Mouse (Mus musculus) heart, adult 18-20 months (tissue): ENCODE measurements around the gene Armc12. TPM values are rescaled to one million over a fixed set of nuclear protein-coding genes. Genes with fewer than 3 reads are reported as not detected.

Source experiments
- DNase-seq, 2 experiments: peaks; one replicate each; pipeline ENCODE4 v3.0.0; 2021 to 2022; ENCODE audit warnings: mixed read lengths in 1 of 2
- total RNA-seq, 2 experiments: library from RNA; stranded (reverse); gene quantifications; 2 replicates each; pipeline ENCODE4 v1.2.3; 2021

Gene Armc12
- total RNA-seq, 2 experiments from 2014 or later, result not detected

- DNase-seq, result peak in 1 of 2 experiments; percentile 60
These were observed 17.3 kb upstream of the Armc12 start for GRCm38 (mm10) chr17:28513337-28513736.

GRCm38 (mm10) chr17:28513844-28514243 lies 16.8 kb upstream of the Armc12 start:
- DNase-seq, result peak; percentile 72 to 86

GRCm38 (mm10) chr17:28514555-28514954 lies 16.1 kb upstream of the Armc12 start:
- DNase-seq, result peak in 1 of 2 experiments; percentile 43

- peak; percentile 81 to 91 for DNase-seq
These were observed 14.9 kb upstream of the Armc12 start for GRCm38 (mm10) chr17:28515431-28516341.

- peak in 1 of 2 experiments; percentile 56 for DNase-seq
These were observed 13.7 kb upstream of the Armc12 start for GRCm38 (mm10) chr17:28516881-28517280.

- peak; percentile 96 for DNase-seq
These were observed 13.1 kb upstream of the Armc12 start, which contains the start of gene Fkbp5 for GRCm38 (mm10) chr17:28517441-28517955. Gene Fkbp5, minus strand, starts transcription at chr17:28517527.

- peak in 1 of 2 experiments; percentile 97 for DNase-seq
These were observed 12.5 kb upstream of the Armc12 start for GRCm38 (mm10) chr17:28517956-28518614.

- DNase-seq, result peak; percentile 80 to 84
These were observed 12.0 kb upstream of the Armc12 start for GRCm38 (mm10) chr17:28518615-28519071.

GRCm38 (mm10) chr17:28519827-28520226 lies 10.8 kb upstream of the Armc12 start:
- peak; percentile 47 to 57 for DNase-seq

- peak in 1 of 2 experiments; percentile 46 for DNase-seq
These were observed 10.0 kb upstream of the Armc12 start for GRCm38 (mm10) chr17:28520561-28520960.

- DNase-seq, result peak in 1 of 2 experiments; percentile 33
These were observed 9.4 kb upstream of the Armc12 start for GRCm38 (mm10) chr17:28521071-28521726.

- no peak for DNase-seq
These were observed 8.7 kb upstream of the Armc12 start for GRCm38 (mm10) chr17:28521920-28522319.

- peak; percentile 98 to 99 for DNase-seq
These were observed 7.8 kb upstream of the Armc12 start for GRCm38 (mm10) chr17:28522623-28523354.

- DNase-seq, result no peak
These were observed 7.1 kb upstream of the Armc12 start for GRCm38 (mm10) chr17:28523355-28524008.

GRCm38 (mm10) chr17:28524009-28524695 lies 6.5 kb upstream of the Armc12 start:
- peak; percentile 56 to 57 for DNase-seq

- peak in 1 of 2 experiments; percentile 43 for DNase-seq
These were observed 5.7 kb upstream of the Armc12 start for GRCm38 (mm10) chr17:28524831-28525430.

GRCm38 (mm10) chr17:28527184-28528042 lies 3.2 kb upstream of the Armc12 start:
- DNase-seq, result no peak

GRCm38 (mm10) chr17:28528043-28528351 lies 2.6 kb upstream of the Armc12 start:
- peak; percentile 90 to 94 for DNase-seq

- no peak for DNase-seq
These were observed 1.5 kb upstream of the Armc12 start for GRCm38 (mm10) chr17:28529116-28529515.
